Mouse (Mus musculus) left cerebral cortex, adult 18-20 months (tissue): Measurements from ENCODE around the gene Pex11b. TPM values are rescaled to one million over a fixed set of nuclear protein-coding genes. Genes with fewer than 3 reads are reported as not detected.
A peak's percentile ranks its signal among the peaks of the same experiment; 100 is the strongest.
"Not testable (repeated sequence)": the region's sequence is repeated elsewhere in the genome, so short reads cannot be mapped to it uniquely, and the experiment has no call there.

ENCODE experiments used
- DNase-seq, 2 experiments: peaks; one replicate each; pipeline ENCODE4 v3.0.0; 2021 to 2022; ENCODE audit warnings: low spot score in 2 of 2, mixed read lengths in 1 of 2
- total RNA-seq, 2 experiments: library from RNA; stranded (reverse); gene quantifications; 2 replicates each; pipeline ENCODE4 v1.2.3; 2021

Gene Pex11b
- total RNA-seq, 2 experiments from 2014 or later = 59.1 to 65.7 TPM

DNA sequence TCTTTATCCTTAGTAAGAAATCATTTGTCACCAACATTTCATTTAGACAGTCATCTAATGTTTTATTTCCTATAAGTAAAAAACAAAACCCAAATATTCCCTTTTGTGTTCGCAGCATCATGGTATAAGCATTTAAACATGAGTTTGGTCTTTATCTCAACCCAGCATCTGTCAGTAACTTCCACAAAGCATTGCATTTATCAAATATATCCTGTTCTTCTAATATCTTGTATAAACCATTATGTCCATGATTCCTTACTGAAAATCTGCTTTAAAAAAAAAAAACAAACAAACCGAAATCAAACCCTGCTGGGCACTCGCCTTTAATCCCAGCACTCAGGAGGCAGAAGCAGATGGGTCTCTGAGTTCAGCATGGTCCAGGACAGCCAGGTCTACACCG lies 28.6 kb upstream of the Pex11b start:
- DNase-seq = no peak

DNA sequence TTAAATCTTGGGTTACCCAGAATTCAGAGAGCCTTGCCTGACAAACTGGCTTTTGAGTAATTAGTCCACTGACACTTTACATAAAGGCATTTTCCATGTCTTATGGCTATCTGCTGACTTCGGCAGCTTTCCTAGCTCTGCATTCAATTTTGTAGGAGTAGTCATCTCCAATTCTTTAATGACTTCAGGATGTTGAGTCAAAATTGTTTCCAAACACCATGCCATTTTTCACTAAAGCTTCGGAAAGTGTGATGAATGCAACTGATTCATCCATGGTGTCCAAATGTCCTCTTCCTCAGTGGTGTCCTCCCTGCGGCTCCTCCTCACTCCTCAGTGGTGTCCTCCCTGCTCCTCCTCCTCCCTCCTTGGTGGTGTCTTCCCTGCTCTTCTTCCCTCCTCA lies 17.2 kb upstream of the Pex11b start:
- DNase-seq = no peak

DNA sequence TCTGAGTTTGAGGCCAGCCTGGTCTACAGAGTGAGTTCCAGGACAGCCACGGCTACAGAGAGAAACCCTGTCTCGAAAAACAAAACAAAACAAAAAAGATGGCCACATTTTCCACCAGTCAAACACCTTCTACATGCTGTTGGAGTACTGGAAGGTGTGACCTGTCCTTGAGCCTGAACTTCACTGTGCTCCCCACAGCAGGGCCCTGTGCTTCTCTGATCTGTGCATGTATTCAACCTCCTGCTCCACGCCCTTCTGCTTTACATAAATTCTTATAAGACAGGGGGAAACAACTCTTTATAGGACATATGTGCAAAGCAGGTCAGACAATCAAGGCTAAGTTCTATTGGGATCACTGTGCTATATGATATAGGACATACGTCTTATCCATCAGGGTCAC lies 12.0 kb upstream of the Pex11b start:
- DNase-seq = no peak

DNA sequence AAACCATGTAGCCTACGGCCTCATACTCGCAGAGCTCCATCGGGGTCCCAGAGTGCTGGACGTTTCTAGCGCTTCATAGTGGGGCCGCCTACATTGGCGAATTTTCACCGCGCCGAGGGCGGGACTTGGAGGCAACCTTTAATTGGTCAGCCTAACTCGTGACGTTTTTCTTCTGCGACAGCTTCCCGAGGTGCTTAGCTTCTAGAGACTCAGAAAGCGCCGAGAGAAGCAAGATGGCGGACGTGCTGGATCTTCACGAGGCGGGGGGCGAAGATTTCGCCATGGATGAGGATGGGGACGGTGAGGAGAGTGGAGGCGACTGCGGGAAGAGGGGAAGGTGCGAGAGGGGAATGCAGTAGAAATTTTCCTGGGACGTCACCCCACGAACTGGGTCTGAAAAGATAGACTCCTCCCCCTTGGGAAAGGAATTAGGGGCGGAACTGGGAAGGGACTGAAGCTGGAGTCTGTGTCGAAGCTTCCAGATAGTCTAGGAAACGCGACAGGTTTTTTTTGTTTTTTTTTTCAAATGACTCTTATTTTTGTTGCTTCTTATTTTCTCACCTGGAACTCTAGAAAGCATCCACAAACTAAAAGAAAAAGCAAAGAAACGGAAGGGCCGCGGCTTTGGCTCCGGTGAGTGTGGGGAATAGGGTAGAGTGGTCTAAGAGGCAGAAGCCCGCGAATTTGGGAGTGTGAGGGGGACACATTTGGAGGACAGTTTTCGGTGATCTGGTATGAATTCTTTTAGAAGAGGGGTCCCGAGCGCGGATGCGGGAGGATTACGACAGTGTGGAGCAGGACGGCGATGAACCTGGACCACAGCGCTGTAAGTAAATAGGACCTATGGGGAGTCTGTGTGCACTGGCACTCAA lies 5.2 kb upstream of the Pex11b start, which contains the start of gene Rbm8a:
Gene Rbm8a (plus strand): TSS at position 205 of the 872 bp plus-strand sequence.
- peak; percentile 96 to 98 for DNase-seq

DNA sequence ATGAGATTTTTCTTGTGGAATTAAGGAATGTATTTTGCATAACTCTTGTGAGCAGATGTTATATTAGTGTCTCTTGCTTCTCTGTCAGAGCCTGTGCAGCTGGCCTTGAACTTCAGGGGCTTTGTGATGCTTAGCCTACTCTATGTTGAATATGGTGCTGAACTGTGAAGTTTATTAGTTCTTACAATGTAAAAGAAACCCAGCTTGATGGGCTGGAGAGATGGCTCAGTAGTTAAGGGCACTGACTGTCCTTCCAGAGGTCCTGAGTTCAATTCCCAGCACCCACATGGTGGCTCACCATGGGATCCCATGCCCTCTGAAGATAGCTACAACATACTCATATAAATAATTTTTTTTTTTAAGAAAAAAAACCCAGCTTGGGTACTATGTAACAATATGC lies 3.1 kb upstream of the Pex11b start:
- DNase-seq = no peak

DNA sequence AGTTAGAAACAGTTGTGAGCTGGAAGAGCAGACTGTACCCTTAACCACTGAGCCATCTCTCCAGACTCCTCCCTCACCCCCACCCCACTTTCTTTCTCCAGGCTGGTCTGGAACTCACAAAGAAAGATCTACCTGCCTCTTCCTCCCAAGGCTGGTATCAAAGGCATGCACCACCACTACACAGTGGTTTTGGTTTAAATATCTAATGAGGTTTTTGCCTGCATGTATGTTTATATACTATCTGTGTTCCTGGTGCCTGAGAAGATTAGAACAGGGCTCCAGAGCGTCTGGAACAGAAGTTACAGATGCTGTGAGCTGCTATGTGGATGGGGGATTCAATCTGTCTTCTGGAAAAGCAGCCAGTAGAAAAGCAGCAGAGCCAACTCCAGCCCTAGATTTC lies 1.2 kb upstream of the Pex11b start:
- DNase-seq = no peak

DNA sequence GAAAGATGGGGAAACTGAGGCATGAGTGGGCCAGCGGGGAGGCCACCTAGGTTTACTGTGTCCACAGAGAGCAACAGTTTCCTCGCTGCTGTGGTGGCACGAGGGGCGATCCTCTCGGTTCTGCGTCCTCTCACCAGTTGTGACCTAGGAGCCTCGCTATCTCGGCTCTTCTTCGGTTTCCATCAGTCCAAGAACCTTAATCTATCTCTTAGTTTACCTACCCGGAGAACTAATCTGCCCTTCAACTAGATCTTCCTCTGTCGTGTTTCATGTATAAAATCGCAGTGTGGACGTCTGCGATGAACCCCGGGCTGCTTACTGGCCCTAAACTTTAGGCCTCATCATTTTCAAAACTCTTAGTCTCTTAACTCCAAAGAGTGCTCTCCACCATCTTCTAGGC lies 730 bp downstream of the Pex11b start:
- DNase-seq = no peak

DNA sequence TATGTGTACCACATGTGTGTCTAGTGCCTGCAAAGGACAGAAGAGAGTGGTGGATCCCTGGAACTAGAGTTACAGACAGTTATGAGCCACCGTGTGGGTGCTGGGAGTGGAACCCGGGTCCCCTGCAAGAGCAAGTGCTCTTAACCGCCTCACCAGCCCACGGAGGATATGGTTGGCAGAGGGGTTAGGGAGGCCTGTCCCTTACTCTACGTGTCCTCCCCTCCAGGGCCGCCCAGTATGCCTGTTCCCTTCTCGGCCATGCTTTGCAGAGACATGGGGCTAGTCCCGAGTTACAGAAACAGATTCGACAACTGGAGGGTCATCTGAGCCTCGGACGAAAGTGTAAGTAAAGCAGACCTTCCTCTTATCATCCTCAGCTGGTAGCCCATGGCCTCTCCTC lies 1.3 kb downstream of the Pex11b start:
- DNase-seq = no peak

DNA sequence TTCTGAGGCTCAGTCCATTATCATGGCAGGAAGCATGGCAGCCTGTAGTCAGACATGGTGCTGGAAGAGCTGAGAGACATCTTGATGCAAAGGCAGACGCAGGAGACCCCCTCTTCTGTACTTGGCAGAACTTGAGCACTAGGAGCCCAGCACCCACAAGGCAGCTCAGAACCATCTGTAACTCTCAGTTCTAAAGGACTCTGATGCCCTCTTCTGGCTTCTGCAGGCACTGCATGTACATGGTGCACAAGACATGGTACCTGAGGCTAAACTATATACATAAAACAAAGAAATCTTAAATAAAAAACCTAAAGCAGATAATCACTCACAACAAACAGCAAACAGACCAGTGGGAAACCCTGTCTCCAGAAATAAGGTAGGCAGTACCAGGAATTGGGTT lies 4.0 kb downstream of the Pex11b start:
- DNase-seq = peak; percentile 61 to 69

DNA sequence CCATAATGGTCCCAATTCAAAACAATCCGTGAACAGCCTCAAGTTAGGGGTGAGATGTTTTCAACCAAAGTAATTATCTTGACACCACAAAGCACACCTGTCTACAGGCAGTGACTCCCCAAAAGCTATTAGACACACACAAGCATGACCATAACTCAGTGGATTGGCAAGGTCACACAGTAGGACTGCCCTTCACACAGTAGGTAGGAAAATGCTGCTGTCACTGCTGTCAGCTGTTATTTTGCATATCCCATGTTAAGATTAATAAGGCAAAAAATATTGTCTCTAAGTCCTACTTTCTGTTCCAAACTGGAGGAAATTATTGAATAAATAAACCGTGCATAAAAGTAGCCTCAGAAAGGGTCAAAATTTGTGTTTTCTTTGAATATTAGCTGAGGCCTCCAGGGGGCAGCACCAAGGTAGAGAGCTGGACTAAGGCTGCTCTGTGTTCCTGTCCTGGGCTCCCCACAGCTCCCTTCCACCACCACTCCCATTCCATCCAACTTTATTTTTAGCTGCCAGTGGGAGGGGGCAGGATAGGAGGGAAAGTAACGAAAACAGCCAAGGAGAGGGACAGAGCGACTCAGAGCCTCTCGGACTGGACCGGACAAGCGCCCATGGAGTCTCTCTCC lies 10.0 kb downstream of the Pex11b start, which contains the start of gene Itga10:
Gene Itga10 (plus strand): TSS at position 567 of the 632 bp plus-strand sequence.
- peak; percentile 28 to 36 for DNase-seq

DNA sequence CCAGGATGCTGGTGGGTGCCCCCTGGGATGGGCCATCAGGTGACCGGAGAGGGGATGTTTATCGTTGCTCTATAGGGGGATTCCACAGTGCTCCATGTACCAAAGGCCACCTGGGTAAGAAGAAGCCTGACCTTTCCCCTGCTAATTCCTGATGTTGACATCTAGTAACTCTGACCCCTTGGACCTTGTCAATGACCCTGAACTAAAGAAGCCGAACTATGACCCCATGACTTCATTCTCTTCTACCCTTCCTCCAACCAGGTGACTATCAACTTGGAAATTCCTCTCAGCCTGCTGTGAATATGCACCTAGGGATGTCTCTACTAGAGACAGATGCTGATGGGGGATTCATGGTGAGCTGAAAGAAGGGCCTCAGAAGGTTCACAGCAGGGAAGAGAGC lies 12.2 kb downstream of the Pex11b start:
- no peak for DNase-seq

DNA sequence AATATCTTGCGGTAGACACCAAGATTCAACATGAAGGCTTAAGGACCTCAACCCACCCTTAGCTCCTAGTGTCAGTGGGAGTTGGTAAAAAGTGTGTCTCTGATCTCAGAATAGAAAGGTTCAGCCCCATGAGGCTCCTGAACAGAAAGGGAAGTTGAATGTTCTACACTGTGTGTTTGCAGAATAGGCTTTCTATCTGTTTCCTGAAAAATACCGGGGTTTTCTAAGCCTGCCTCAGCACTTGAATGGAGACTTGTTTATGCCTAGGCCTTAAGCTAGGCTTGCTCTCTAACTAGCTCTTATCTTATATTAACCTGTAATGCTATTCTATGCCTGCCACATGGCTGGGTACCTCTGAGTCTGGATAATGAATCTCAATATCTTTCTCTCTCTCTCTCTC lies 25.7 kb downstream of the Pex11b start:
- no peak for DNase-seq

DNA sequence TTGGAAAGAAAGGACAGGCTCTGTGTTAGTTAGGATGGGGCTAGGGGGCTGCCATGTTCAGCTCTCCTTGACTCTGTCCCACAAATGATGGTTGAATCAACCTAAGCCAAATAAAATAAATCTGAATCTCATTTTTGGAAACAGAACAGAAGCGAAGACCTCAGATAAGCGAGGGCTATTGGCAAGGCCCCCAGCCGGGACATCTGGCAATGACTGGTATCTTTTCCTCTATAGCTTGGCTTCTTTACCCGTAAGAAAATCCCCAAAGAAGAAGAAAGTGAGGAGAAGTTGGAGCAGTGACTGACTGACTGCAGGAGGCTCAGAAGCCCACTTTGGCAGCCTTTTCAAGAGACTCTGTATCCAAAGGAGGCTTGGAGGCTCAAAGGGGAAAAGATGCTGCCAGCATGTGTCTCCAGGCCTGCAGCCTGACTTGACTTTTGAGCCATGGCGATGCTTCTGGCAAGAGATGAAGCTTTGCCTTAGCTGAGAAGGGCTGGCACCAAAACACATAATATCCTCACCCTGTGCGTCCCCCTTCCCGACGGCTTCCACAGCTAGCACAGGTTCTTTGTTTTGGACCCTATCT lies 27.6 kb downstream of the Pex11b start:
- DNase-seq = no peak

DNA sequence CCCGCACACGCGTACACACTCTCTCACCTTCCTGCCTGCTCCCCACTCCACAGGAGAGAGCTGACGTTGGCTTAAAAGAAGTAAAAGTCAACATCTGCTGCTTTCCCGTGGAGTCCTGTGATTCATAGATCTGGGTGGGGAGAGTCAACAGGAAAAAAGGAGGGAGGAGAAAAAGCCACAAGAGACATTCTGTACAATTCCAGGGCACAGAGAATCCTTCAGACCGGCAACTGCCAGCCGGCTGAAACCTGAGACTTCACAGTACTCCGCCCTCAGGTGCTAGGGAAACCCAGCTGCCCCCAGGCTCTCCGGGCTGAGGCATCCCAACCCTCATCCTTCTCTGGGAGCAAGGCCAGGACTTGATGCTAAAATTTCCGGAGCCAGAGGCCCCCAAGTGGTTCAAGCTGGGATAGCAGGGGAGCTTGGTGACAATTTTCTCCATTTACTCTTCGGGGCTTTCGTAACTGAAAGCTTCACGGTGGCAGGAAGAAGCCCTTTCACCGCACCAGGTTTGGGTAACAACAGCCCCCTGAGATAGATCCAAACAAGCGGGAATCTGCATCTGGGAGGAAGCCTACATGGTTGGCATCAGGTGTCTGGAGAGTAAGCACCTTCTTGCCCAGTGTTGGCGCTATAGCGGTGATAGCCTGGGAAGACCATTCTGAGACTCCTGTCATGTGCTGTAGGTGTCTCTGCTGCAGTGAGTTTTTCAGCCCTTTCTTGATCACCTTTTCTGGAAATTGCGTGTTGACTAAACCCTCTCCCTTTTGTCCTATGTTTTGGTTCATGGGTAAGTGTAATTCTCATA lies 28.5 kb downstream of the Pex11b start:
- DNase-seq = peak; percentile 92 to 93

DNA sequence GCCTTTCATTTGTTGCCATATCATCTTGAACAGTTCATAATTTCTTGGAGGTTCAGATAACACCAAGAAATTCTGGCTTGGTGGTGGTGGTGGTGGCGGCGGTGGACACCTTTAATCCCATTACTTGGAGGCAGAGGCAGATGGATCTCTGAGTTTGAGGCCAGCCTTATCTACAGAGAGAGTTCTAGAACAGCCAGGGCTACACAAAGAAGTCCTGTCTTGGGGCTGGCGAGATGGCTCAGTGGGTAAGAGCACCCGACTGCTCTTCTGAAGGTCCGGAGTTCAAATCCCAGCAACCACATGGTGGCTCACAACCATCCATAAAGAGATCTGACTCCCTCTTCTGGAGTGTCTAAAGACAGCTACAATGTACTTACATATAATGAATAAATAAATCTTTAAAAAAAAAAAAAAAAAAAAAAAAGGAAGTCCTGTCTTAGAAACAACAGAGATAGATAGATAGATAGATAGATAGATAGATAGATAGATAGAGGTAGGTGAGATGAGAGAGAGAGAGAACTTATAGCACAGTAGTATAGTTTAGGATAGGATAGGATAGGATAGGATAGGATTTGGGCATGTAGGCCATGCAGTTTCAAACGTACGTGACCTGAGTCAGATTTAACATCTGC lies 30.7 kb downstream of the Pex11b start:
- not testable (repeated sequence) for DNase-seq

DNA sequence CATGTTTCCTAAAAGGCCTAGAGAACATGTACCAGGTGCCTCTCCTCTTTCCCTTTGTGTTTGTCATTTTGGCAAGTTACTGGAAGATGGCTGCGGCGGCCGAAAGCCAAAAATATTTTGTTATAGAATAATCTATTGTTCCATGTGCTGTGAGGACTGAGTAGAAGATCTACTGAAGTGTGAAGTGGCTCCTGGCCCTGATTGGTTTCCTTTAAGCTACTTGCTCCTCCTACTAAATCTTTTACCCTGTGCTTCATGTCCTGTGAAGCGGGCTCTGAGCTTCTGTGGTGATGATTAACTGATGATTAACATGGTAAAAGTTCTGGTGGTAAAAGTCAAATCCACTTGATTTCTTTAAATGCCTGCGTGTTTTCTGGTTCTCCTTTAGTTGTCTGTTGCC lies 31.7 kb downstream of the Pex11b start:
- DNase-seq = no peak

DNA sequence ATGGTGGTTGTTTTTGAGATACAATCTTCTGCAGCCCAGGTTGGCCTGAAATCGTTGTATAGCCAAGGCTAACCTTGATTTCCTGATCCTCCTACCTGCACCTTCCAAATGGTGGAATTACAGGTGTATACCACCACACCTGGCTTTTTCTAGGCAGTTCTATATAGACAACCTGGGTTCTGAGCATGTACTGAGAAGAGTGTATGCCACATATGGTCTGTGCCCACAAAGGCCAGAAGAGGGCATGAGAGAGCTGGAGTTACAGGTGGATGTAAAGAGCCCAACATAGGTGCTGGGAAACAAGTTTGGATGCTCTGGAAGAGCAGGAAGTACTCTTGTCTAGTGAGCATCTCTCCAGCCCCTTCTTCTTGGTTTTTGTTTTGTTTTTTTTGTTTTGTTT lies 32.1 kb downstream of the Pex11b start:
- no peak for DNase-seq

DNA sequence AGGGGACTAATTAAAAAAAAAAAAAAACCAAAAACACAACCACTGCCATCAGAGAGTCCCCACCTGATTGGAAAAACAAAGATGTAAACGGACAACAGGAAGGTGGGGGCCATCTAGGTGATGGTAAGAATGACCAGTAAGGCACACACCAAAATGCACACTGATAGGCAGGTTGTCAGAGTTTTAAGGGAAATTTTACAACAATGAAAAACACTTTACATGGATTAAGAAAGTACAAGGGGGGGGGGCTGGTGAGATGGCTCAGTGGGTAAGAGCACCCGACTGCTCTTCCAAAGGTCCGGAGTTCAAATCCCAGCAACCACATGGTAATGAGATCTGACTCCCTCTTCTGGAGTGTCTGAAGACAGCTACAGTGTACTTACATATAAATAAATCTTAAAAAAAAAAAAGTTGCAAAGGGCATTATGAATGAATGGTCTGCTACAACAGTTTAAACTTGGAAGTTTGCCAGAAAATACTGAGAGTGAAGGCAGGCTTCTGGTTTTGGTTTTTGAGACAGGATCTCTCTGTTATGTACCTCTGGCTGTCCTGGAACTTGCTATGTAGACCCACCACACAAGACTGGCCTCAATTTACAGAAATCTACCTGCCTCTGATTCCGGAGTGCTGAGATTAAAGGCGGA lies 33.4 kb downstream of the Pex11b start:
- no peak for DNase-seq

DNA sequence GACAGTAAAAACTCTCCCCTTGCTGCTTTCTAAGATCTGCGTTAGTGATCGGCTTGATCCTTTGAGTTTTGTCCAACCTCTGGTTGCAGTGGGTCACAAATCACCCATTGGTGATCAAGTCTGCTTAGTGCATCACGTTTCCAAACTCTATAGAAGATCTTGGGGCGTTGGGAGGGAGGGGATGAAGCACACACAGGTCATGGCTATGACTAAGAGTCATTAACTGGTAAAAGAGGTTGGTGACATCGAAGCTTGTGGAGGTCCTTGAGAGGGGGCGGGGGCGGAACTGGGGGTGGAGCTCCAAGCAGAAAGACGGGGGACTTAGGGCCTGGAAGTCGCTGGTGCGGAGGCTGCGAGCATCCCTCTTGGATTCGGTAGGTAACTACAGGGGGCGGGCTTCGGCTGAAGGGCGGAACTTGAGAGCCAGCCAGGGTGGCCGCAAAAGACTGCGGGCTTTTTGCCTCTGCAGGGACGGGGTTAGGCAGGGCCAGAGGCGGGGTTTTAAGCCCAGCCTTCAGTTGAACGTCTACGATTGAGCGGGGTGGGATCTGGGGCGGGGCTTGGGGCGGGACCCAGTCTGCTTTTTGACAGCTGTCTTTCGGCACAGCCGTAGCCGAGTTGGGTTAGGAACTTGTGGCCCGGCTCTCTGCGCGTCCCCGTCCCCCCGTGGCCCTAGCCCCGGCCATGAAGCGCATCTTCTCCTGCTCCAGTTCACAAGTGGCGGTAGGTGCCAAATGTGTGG lies 34.7 kb downstream of the Pex11b start, which contains the start of gene Ankrd35:
Gene Ankrd35 (plus strand): TSS at position 405 of the 742 bp plus-strand sequence.
- peak; percentile 68 to 69 for DNase-seq

DNA sequence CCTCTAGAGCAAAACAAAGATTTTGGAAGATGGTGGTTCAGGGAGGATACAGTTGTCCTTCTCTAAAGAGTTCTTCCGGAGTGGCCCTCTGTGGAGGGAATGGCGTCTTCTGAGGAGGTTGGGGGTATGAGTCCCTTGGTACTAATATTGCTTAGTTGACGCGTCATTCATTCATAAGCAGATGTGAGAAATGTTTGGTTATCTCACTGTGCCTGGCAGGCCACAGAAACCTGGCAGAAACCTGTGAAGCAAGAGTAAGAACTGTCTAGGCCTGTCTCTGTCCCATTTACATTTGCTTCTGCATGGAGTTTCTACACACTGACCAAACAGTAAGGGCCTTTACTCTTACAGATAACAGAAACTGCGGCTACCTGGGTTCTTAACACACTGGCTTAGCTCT lies 36.3 kb downstream of the Pex11b start:
- DNase-seq = no peak
